Mouse (Mus musculus) CH12.LX (cell line): ENCODE results near the gene Gdpd5.
A peak's percentile ranks its signal among the peaks of the same experiment; 100 is the strongest.

ENCODE experiments used
- BHLHE40 ChIP-seq: IDR thresholded peaks from 2 replicates; pipeline ENCODE4 v1.6.1; 2011; ENCODE audit warnings: mild to moderate bottlenecking, low read depth, low read length, improper control_type of control experiment
- CTCF ChIP-seq, 2 experiments: IDR thresholded peaks in 1 of 2; conservative IDR thresholded peaks in 1 of 2; 2 replicates each; pipeline ENCODE4 v1.5.1; 2011 to 2012; ENCODE audit warnings: low read depth in 2 of 2, low read length in 2 of 2, improper control_type of control experiment in 1 of 2, inconsistent platforms in 1 of 2, mild to moderate bottlenecking in 1 of 2, moderate library complexity in 1 of 2
- EP300 ChIP-seq: IDR thresholded peaks from 2 replicates; pipeline ENCODE4 v1.6.1; 2011; ENCODE audit warnings: low read length, improper control_type of control experiment
- ETS1 ChIP-seq: conservative IDR thresholded peaks from 2 replicates; pipeline ENCODE4 v1.6.1; 2012; ENCODE audit warnings: low read depth, mild to moderate bottlenecking, inconsistent platforms, low read length, improper control_type of control experiment, moderate library complexity
- GABPA ChIP-seq: IDR thresholded peaks from 2 replicates; pipeline ENCODE4 v1.6.1; 2012; ENCODE audit warnings: low read depth, low read length, improper control_type of control experiment, inconsistent platforms; ENCODE audit not compliant: insufficient replicate concordance
- NRF1 ChIP-seq: IDR thresholded peaks from 2 replicates; pipeline ENCODE4 v1.6.1; 2014; ENCODE audit warnings: low read depth, mild to moderate bottlenecking, inconsistent platforms, low read length, improper control_type of control experiment, moderate library complexity
- RCOR1 ChIP-seq: conservative IDR thresholded peaks from 2 replicates; pipeline ENCODE4 v1.6.1; 2012; ENCODE audit warnings: low read depth, mild to moderate bottlenecking, inconsistent platforms, low read length, improper control_type of control experiment
- SMC3 ChIP-seq: IDR thresholded peaks from 2 replicates; pipeline ENCODE4 v1.6.1; 2011; ENCODE audit warnings: low read depth, low read length, improper control_type of control experiment
- TBP ChIP-seq: conservative IDR thresholded peaks from 2 replicates; pipeline ENCODE4 v1.6.1; 2011; ENCODE audit warnings: low read depth, low read length, improper control_type of control experiment
- UBTF ChIP-seq: IDR thresholded peaks from 2 replicates; pipeline ENCODE4 v1.6.1; 2012; ENCODE audit warnings: low read depth, mild to moderate bottlenecking, inconsistent platforms, low read length, improper control_type of control experiment, moderate library complexity
- USF2 ChIP-seq: conservative IDR thresholded peaks from 2 replicates; pipeline ENCODE4 v1.6.1; 2011; ENCODE audit warnings: low read depth, low read length, improper control_type of control experiment
- ZMIZ1 ChIP-seq: IDR thresholded peaks from 2 replicates; pipeline ENCODE4 v1.6.1; 2012; ENCODE audit warnings: low read depth, mild to moderate bottlenecking, inconsistent platforms, low read length, improper control_type of control experiment

GRCm38 (mm10) chr7:99332774-99333480 is 48.3 kb upstream of the Gdpd5 start:
- peak in 1 of 2 experiments; percentile 96; a peak in 3 of 4 replicates for TF ChIP-seq CTCF (conservative IDR thresholded peaks at IDR 0.05 in 1 of 2, IDR thresholded peaks at IDR 0.05 in 1 of 2; ENCODE audit: low read depth in 2 of 2, low read length in 2 of 2)
- peak; percentile 97 for TF ChIP-seq SMC3
- no peak for TF ChIP-seq UBTF
- TF ChIP-seq ZMIZ1: no peak
- no peak for TF ChIP-seq NRF1
- TF ChIP-seq ETS1: no peak
- TF ChIP-seq BHLHE40: no peak
- no peak for TF ChIP-seq TBP
- TF ChIP-seq GABPA: no peak
- TF ChIP-seq USF2: no peak
- no peak for TF ChIP-seq EP300
- no peak for TF ChIP-seq RCOR1
